Mouse (Mus musculus): ENCODE measurements around the gene Sec16b. TPM values are rescaled to one million over a fixed set of nuclear protein-coding genes. Genes with fewer than 3 reads are reported as not detected.

The Sec16b gene
- polyA plus RNA-seq, 1 experiment from 2014 or later = 1.1 TPM

DNA sequence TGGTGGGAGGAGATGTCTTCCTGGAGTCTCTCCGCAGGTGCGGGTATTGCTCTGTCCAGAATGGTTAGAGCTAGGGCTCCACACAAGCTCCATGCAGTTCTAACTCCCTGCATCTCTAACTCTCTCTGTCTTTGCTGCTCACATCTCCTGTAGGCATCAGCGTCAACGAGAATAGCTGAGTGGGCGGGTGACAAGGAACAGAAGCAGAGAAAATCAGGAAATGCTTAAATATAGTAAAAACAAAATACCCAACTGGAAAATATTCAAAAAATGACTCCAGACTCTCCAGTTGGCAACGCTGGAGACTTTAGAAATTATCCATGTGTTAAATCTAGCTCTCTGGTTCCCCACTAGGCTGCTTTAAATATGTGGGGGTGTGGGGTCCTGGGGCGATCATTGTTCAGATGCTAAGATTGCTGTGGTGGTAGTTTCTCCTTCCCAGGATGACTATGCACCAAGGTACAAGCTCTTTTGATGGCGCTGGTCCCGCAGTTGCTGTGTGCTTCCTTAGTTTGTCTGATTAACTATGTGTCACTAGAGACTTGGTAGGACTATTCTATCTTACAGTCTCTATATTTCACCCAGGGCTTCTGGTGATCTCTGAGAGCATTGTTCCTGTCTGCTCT, 35.7 kb upstream of the Sec16b start:
- Histone ChIP-seq H3K4me3 (ENCODE audit: low read depth, low read length) (no peak overlapping the region), H3K9ac (replicated peaks; ENCODE audit: low read length) (no peak overlapping the region), H3K27ac (replicated peaks; ENCODE audit: low read depth, low read length) (no peak overlapping the region), H3K36me3 (replicated peaks; ENCODE audit: control insufficient read depth, insufficient read depth, low read depth, low read length) (no peaks in the 10 kb centered on the region), H3K4me1 (ENCODE audit: control insufficient read depth, insufficient read depth, low read length) (no peaks in the 10 kb centered on the region), H3K27me3 (ENCODE audit: control insufficient read depth, insufficient read depth, low read length) (no peaks in the 10 kb centered on the region), H3K4me2 (ENCODE audit: low read depth, low read length) (no peak overlapping the region), H3K9me3 (replicated peaks; ENCODE audit: control insufficient read depth, low read length) (no peaks in the 10 kb centered on the region)
- WGBS = 91% methylated on average over 9 of the region's 9 CpGs
- DNase-seq (ENCODE audit: low spot score) (no peak), ATAC-seq (replicated peaks; ENCODE audit: insufficient number of reproducible peaks, low FRiP score, low TSS enrichment, low read depth) (no peak)

DNA sequence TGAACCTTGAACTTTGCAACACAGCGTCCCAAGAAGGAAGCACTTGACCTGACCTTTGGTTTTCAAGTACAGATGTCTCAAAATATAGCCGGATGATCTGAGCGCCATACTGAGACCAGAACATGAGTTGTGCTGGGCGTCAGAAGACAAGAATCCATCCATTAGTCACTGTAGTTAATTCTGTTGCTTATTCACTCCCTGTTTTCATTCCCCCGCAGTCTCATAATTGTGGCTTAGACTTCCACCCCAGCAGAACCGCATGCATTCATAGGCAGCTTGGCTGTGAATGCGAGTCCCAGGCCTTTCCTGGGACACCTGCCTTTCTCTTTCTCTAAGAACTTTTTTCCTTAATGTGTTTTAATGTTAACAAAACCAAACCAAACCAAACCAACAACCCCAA, 33.8 kb upstream of the Sec16b start:
- no peaks in the 10 kb centered on the region for H3K36me3 ChIP-seq (replicated peaks; ENCODE audit: control insufficient read depth, insufficient read depth, low read depth, low read length)
- H3K4me1 ChIP-seq (ENCODE audit: control insufficient read depth, insufficient read depth, low read length) = no peaks in the 10 kb centered on the region
- H3K4me3 ChIP-seq (ENCODE audit: low read depth, low read length) = no peak overlapping the region
- H3K27me3 ChIP-seq (ENCODE audit: control insufficient read depth, insufficient read depth, low read length) = no peaks in the 10 kb centered on the region
- no peaks in the 10 kb centered on the region for H3K9me3 ChIP-seq (replicated peaks; ENCODE audit: control insufficient read depth, low read length)
- 89% methylated on average over 7 of the region's 7 CpGs for WGBS
- DNase-seq (ENCODE audit: low spot score) (no peak), ATAC-seq (replicated peaks; ENCODE audit: insufficient number of reproducible peaks, low FRiP score, low TSS enrichment, low read depth) (no peak)
- H3K9ac ChIP-seq (replicated peaks; ENCODE audit: low read length) = no peak overlapping the region
- H3K27ac ChIP-seq (replicated peaks; ENCODE audit: low read depth, low read length) = no peak overlapping the region
- no peak overlapping the region for H3K4me2 ChIP-seq (ENCODE audit: low read depth, low read length)

DNA sequence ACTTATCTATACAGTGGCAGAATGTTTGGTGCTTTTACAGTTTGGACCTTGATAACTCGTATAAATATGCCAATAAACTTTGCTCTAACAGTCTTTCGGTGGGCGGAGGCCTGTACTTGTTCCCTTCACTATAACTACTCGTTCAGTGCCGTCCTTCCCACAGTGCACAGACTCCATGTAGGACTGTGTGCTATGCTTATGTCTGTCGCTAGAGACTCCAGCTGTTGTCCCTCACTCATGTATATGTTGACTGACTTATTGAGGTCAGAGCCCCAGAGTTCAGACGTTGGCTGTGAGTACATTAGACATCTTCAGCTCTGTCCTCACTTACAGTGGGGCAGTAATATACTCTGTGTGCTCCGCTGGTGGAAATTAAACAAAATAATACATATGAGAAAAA, 31.7 kb upstream of the Sec16b start:
- no peak for DNase-seq (ENCODE audit: low spot score)
- Histone ChIP-seq H3K4me2 (ENCODE audit: low read depth, low read length) (no peak overlapping the region), H3K36me3 (replicated peaks; ENCODE audit: control insufficient read depth, insufficient read depth, low read depth, low read length) (no peaks in the 10 kb centered on the region), H3K4me3 (ENCODE audit: low read depth, low read length) (no peak overlapping the region), H3K27me3 (ENCODE audit: control insufficient read depth, insufficient read depth, low read length) (no peaks in the 10 kb centered on the region), H3K27ac (replicated peaks; ENCODE audit: low read depth, low read length) (no peak overlapping the region), H3K4me1 (ENCODE audit: control insufficient read depth, insufficient read depth, low read length) (no peaks in the 10 kb centered on the region), H3K9ac (replicated peaks; ENCODE audit: low read length) (no peak overlapping the region), H3K9me3 (replicated peaks; ENCODE audit: control insufficient read depth, low read length) (no peaks in the 10 kb centered on the region)
- 83% methylated on average over 8 of the region's 8 CpGs for WGBS
- no peak for ATAC-seq (replicated peaks; ENCODE audit: insufficient number of reproducible peaks, low FRiP score, low TSS enrichment, low read depth)

DNA sequence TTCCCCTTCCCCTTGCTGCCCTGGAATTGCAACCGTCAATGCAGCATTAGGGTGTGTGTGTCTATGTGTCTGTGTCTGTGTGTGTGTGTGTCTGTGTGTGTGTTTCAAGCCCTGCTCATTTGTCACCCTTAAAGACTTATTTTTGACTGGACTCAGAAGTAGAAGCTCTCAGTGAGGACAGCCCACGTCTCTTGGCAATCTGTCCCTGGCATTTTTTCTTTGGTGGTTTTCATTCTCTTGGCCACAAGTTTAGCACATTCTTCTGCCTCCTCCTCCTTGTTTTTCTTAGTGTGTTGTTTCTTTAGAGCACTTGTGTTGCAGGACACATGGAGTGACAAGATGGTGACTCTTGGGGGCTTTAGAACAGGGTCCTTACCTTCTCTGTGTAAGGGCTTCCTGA, 30.3 kb upstream of the Sec16b start:
- 71% methylated on average over 2 of the region's 2 CpGs for WGBS
- no peak overlapping the region for H3K27ac ChIP-seq (replicated peaks; ENCODE audit: low read depth, low read length)
- H3K4me1 ChIP-seq (ENCODE audit: control insufficient read depth, insufficient read depth, low read length) = no peaks in the 10 kb centered on the region
- no peak overlapping the region for H3K4me3 ChIP-seq (ENCODE audit: low read depth, low read length)
- H3K9ac ChIP-seq (replicated peaks; ENCODE audit: low read length) = no peak overlapping the region
- ATAC-seq (replicated peaks; ENCODE audit: insufficient number of reproducible peaks, low FRiP score, low TSS enrichment, low read depth) = no peak
- no peak for DNase-seq (ENCODE audit: low spot score)
- H3K27me3 ChIP-seq (ENCODE audit: control insufficient read depth, insufficient read depth, low read length) = no peaks in the 10 kb centered on the region
- no peak overlapping the region for H3K4me2 ChIP-seq (ENCODE audit: low read depth, low read length)
- no peaks in the 10 kb centered on the region for H3K9me3 ChIP-seq (replicated peaks; ENCODE audit: control insufficient read depth, low read length)
- no peaks in the 10 kb centered on the region for H3K36me3 ChIP-seq (replicated peaks; ENCODE audit: control insufficient read depth, insufficient read depth, low read depth, low read length)

DNA sequence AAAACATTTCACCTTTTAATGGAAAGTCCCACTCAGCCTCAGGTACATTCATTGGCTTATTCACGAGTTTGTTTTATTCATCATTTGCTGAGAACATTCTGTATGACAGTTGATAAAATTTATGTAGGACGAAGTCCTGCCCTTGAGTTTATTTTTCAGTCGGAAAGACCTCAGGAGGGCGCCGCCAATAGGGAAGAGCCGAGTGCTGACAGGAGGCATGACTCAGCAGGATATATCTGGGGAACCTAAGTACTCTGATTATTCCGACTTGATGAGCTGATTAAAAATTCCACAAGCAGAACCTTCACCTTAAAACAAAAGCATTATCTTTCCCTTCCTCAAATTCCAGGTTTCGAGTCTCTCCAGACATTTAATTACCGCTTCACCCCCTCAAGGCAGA, 26.4 kb upstream of the Sec16b start:
- DNase-seq (ENCODE audit: low spot score) (no peak), ATAC-seq (replicated peaks; ENCODE audit: insufficient number of reproducible peaks, low FRiP score, low TSS enrichment, low read depth) (no peak)
- WGBS = 31% methylated on average over 9 of the region's 9 CpGs
- Histone ChIP-seq H3K4me2 (ENCODE audit: low read depth, low read length) (no peak overlapping the region), H3K9me3 (replicated peaks; ENCODE audit: control insufficient read depth, low read length) (no peaks in the 10 kb centered on the region), H3K4me1 (ENCODE audit: control insufficient read depth, insufficient read depth, low read length) (no peaks in the 10 kb centered on the region), H3K4me3 (ENCODE audit: low read depth, low read length) (no peak overlapping the region), H3K36me3 (replicated peaks; ENCODE audit: control insufficient read depth, insufficient read depth, low read depth, low read length) (no peaks in the 10 kb centered on the region), H3K9ac (replicated peaks; ENCODE audit: low read length) (no peak overlapping the region), H3K27ac (replicated peaks; ENCODE audit: low read depth, low read length) (no peak overlapping the region), H3K27me3 (ENCODE audit: control insufficient read depth, insufficient read depth, low read length) (no peaks in the 10 kb centered on the region)

DNA sequence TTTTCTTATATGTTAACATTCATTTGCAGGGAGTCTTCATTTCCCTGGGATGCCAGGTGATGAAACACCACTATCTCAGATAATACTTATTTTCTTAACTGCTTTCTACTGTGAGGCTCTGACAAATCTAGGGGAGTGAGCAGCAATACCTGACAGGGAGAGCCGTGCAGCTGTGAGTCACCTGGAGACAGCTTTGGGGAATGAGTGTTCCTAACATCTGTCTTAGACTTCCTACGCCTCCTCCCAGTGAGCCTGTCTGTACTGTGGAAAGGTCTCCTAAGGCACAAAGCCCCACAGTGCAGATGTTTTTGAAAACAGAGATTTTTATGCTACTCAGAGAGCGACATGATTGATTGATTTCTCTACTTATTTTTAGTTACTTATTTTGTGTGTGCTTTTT, 25.6 kb upstream of the Sec16b start:
- no peaks in the 10 kb centered on the region for H3K27me3 ChIP-seq (ENCODE audit: control insufficient read depth, insufficient read depth, low read length)
- no peak overlapping the region for H3K9ac ChIP-seq (replicated peaks; ENCODE audit: low read length)
- H3K4me1 ChIP-seq (ENCODE audit: control insufficient read depth, insufficient read depth, low read length) = no peaks in the 10 kb centered on the region
- no peak overlapping the region for H3K4me2 ChIP-seq (ENCODE audit: low read depth, low read length)
- no peak overlapping the region for H3K4me3 ChIP-seq (ENCODE audit: low read depth, low read length)
- no peak overlapping the region for H3K27ac ChIP-seq (replicated peaks; ENCODE audit: low read depth, low read length)
- no peak for DNase-seq (ENCODE audit: low spot score)
- H3K36me3 ChIP-seq (replicated peaks; ENCODE audit: control insufficient read depth, insufficient read depth, low read depth, low read length) = no peaks in the 10 kb centered on the region
- 55% methylated on average over 3 of the region's 3 CpGs for whole genome bisulfite sequencing
- H3K9me3 ChIP-seq (replicated peaks; ENCODE audit: control insufficient read depth, low read length) = no peaks in the 10 kb centered on the region
- ATAC-seq (replicated peaks; ENCODE audit: insufficient number of reproducible peaks, low FRiP score, low TSS enrichment, low read depth) = no peak

DNA sequence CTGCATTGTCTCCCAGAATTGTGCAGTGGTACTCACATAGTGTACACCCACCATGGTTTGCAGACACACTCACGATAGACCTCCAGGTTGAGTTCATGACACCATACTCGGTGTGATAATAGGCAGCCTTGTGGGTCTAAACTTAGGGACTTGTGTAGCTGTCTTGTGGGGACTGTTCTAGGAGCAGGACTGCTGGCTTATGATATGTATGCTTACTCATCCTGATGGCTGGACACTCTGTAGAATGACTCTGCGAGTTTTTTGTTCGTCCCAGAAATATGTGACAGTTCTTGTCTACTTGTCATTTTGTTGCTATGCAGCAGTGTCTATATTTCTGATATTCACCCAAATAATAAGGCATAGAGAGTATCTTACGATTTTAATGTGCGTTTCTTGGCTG, 24.9 kb upstream of the Sec16b start:
- Histone ChIP-seq H3K9ac (replicated peaks; ENCODE audit: low read length) (no peak overlapping the region), H3K4me1 (ENCODE audit: control insufficient read depth, insufficient read depth, low read length) (no peaks in the 10 kb centered on the region), H3K27ac (replicated peaks; ENCODE audit: low read depth, low read length) (no peak overlapping the region), H3K9me3 (replicated peaks; ENCODE audit: control insufficient read depth, low read length) (no peaks in the 10 kb centered on the region), H3K4me3 (ENCODE audit: low read depth, low read length) (no peak overlapping the region), H3K4me2 (ENCODE audit: low read depth, low read length) (no peak overlapping the region), H3K36me3 (replicated peaks; ENCODE audit: control insufficient read depth, insufficient read depth, low read depth, low read length) (no peaks in the 10 kb centered on the region), H3K27me3 (ENCODE audit: control insufficient read depth, insufficient read depth, low read length) (no peaks in the 10 kb centered on the region)
- WGBS = 89% methylated on average over 6 of the region's 6 CpGs
- ATAC-seq (replicated peaks; ENCODE audit: insufficient number of reproducible peaks, low FRiP score, low TSS enrichment, low read depth) (no peak), DNase-seq (ENCODE audit: low spot score) (no peak)

DNA sequence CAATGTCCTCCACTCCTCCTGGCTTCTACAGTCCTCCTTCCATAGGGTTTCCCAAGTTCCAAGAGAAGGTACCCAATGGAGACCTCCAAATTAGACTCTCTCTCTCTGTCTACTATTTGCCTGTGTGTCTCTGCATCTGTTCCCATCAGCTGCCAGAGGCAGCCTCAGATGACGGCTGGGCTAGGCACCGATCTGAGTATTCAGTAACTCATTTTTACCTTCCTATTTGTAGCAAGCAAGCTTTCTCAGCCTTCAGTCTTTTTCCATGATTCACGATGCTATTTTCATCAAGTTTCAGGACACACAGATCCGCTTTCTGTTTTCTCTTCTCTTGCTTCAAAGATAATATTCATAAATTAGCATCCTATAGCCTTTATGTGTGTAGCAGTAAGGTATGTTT, 22.4 kb upstream of the Sec16b start:
- H3K36me3 ChIP-seq (replicated peaks; ENCODE audit: control insufficient read depth, insufficient read depth, low read depth, low read length) = no peaks in the 10 kb centered on the region
- H3K4me1 ChIP-seq (ENCODE audit: control insufficient read depth, insufficient read depth, low read length) = no peaks in the 10 kb centered on the region
- no peaks in the 10 kb centered on the region for H3K9me3 ChIP-seq (replicated peaks; ENCODE audit: control insufficient read depth, low read length)
- H3K9ac ChIP-seq (replicated peaks; ENCODE audit: low read length) = no peak overlapping the region
- 96% methylated on average over 4 of the region's 4 CpGs for WGBS
- no peak overlapping the region for H3K27ac ChIP-seq (replicated peaks; ENCODE audit: low read depth, low read length)
- no peaks in the 10 kb centered on the region for H3K27me3 ChIP-seq (ENCODE audit: control insufficient read depth, insufficient read depth, low read length)
- DNase-seq (ENCODE audit: low spot score) (no peak), ATAC-seq (replicated peaks; ENCODE audit: insufficient number of reproducible peaks, low FRiP score, low TSS enrichment, low read depth) (no peak)
- H3K4me3 ChIP-seq (ENCODE audit: low read depth, low read length) = no peak overlapping the region
- no peak overlapping the region for H3K4me2 ChIP-seq (ENCODE audit: low read depth, low read length)
